Mouse (Mus musculus) layer of hippocampus, adult 11-12 months (tissue): ENCODE data around the gene Adrm1.

Experiments
- DNase-seq: peaks from one replicate; pipeline ENCODE4 v3.0.0; 2022; ENCODE audit warnings: low spot score

Adrm1 gene

GRCm38 (mm10) chr2:180184752-180185109 is 13.4 kb downstream of the Adrm1 start:
- DNase-seq, result no peak

GRCm38 (mm10) chr2:180185686-180186085 is 14.4 kb downstream of the Adrm1 start:
- DNase-seq, result no peak

- DNase-seq, result no peak
These were observed 16.1 kb downstream of the Adrm1 start for GRCm38 (mm10) chr2:180187362-180187761.

GRCm38 (mm10) chr2:180196610-180197322 is 25.5 kb downstream of the Adrm1 start:
- DNase-seq, result no peak

- no peak for DNase-seq
These were observed 26.2 kb downstream of the Adrm1 start for GRCm38 (mm10) chr2:180197323-180198037.

GRCm38 (mm10) chr2:180198782-180199181 is 27.5 kb downstream of the Adrm1 start:
- no peak for DNase-seq

- DNase-seq, result no peak
These were observed 29.4 kb downstream of the Adrm1 start for GRCm38 (mm10) chr2:180200681-180201080.

GRCm38 (mm10) chr2:180201303-180201702 is 30.0 kb downstream of the Adrm1 start:
- no peak for DNase-seq

- no peak for DNase-seq
These were observed 31.0 kb downstream of the Adrm1 start for GRCm38 (mm10) chr2:180202263-180202662.

- DNase-seq, result no peak
These were observed 31.5 kb downstream of the Adrm1 start for GRCm38 (mm10) chr2:180202805-180203204.

- DNase-seq, result no peak
These were observed 33.2 kb downstream of the Adrm1 start for GRCm38 (mm10) chr2:180204501-180204900.

- no peak for DNase-seq
These were observed 34.0 kb downstream of the Adrm1 start for GRCm38 (mm10) chr2:180205083-180205955.

GRCm38 (mm10) chr2:180205956-180206280 is 34.6 kb downstream of the Adrm1 start:
- no peak for DNase-seq

GRCm38 (mm10) chr2:180207840-180208239 is 36.6 kb downstream of the Adrm1 start:
- no peak for DNase-seq

GRCm38 (mm10) chr2:180208976-180209375 is 37.7 kb downstream of the Adrm1 start:
- DNase-seq, result no peak

GRCm38 (mm10) chr2:180212255-180212654 is 41.0 kb downstream of the Adrm1 start:
- no peak for DNase-seq

GRCm38 (mm10) chr2:180214352-180214978 is 43.2 kb downstream of the Adrm1 start:
- no peak for DNase-seq

- DNase-seq, result no peak
These were observed 43.8 kb downstream of the Adrm1 start for GRCm38 (mm10) chr2:180215011-180215461.

GRCm38 (mm10) chr2:180215951-180216350 is 44.7 kb downstream of the Adrm1 start:
- DNase-seq, result no peak

- no peak for DNase-seq
These were observed 45.6 kb downstream of the Adrm1 start for GRCm38 (mm10) chr2:180216921-180217320.

GRCm38 (mm10) chr2:180217587-180217986 is 46.3 kb downstream of the Adrm1 start:
- DNase-seq, result peak; percentile 41

GRCm38 (mm10) chr2:180218241-180218640 is 47.0 kb downstream of the Adrm1 start:
- DNase-seq, result no peak
